Mouse (Mus musculus) ES-E14 (cell line): Measurements from ENCODE around the gene 4930432K21Rik.

Experiments
- CHD2 ChIP-seq: IDR thresholded peaks from 2 replicates; pipeline ENCODE4 v1.6.1; 2014; ENCODE audit warnings: mild to moderate bottlenecking, low read depth, low read length, inconsistent platforms
- HCFC1 ChIP-seq: IDR thresholded peaks from 2 replicates; pipeline ENCODE4 v1.6.1; 2012; ENCODE audit warnings: low read length, inconsistent platforms, borderline replicate concordance; ENCODE audit not compliant: insufficient read depth
- ZC3H11A ChIP-seq: IDR thresholded peaks from 2 replicates; pipeline ENCODE4 v1.6.1; 2012; ENCODE audit warnings: low read depth, mild to moderate bottlenecking, inconsistent platforms, low read length, borderline replicate concordance

DNA sequence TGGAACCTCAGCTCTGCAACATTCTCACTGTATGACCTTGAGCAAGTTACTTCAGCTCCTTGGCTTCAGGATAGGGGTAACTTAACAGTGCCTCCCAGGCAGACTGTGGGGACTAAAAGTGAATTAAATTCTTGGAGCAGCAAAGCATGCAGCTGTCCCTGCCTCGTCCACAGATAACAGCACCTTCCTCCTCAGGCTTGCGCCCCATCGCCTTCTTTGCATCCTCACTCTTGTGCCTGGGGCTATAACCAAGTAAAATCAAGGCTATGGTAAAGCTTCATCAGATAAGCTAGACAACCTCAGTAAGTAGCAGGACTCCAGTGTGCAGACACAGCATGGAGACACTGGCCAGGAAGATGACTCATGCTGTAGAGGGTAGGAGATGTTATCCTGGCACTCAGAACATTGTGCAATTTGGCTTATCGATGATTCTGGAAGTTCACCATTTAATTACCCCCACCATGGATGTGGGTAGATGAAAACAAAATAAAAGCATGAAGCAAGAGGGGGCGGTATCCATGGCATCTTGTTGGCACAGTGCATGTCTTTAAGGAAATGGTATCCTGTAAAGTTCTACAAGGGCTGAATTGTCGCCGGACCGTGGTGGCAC, 3.1 kb upstream of the 4930432K21Rik start:
- TF ChIP-seq HCFC1 = no peak
- TF ChIP-seq ZC3H11A = no peak
- no peak for TF ChIP-seq CHD2
